Mouse (Mus musculus): Measurements from ENCODE around the gene Nkain1.

DNA sequence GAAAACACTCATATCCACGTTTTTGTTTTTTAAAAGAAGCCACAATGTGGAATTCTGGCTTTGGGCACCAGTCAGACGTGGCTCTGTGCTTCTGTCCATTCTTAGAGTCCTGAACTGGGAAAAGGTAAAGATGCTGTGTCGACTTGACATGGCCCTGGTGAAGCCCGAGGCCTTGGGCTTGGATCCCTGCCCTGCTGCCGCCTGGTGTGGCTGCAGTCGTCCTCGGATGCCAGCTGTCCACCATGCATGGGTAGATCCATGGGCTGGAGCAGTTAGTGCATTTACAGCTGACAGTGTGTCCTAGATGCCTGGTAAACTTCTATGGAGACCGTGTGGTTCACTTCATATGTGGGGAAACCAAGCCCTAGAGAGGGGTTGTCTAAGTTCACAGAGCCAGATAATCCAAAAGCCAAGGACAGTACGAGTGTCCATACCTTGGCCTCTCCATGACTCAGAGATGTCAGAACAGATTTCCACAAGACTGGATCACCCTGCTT is 10.7 kb downstream of the Nkain1 start:
- TF ChIP-seq CTCF (IDR thresholded peaks at IDR 0.05; ENCODE audit: borderline replicate concordance, control insufficient read depth, extremely low read depth, insufficient read depth, low read length, poor library complexity) (no peak), POLR2A (IDR thresholded peaks at IDR 0.05; ENCODE audit: control insufficient read depth, extremely low read depth, insufficient read depth, low read length, poor library complexity) (no peak)

All from thymus, adult 2 months (tissue).